Mouse (Mus musculus) layer of hippocampus, postnatal 36 days (tissue): ENCODE data around the gene Etl4. TPM values are rescaled to one million over a fixed set of nuclear protein-coding genes. Genes with fewer than 3 reads are reported as not detected.

Experiments
- DNase-seq, 2 experiments: peaks; one replicate each; pipeline ENCODE4 v3.0.0; 2022
- total RNA-seq, 2 experiments: library from RNA; stranded (reverse); gene quantifications; 2 replicates each; pipeline ENCODE4 v1.2.3; 2021

The Etl4 gene
- total RNA-seq, 2 experiments from 2014 or later, result 70.1 to 73.3 TPM

- DNase-seq, result no peak
Measured at GRCm38 (mm10) chr2:20445156-20446155, 535.9 kb downstream of the Etl4 start.

- DNase-seq, result no peak
Measured at GRCm38 (mm10) chr2:20446180-20446579, 536.6 kb downstream of the Etl4 start.

- DNase-seq, result no peak
Measured at GRCm38 (mm10) chr2:20450945-20451344, 541.4 kb downstream of the Etl4 start.

- DNase-seq, result no peak
Measured at GRCm38 (mm10) chr2:20453506-20454206, 544.1 kb downstream of the Etl4 start.

GRCm38 (mm10) chr2:20479199-20479598 lies 569.6 kb downstream of the Etl4 start:
- no peak for DNase-seq

GRCm38 (mm10) chr2:20486137-20486788 lies 576.7 kb downstream of the Etl4 start:
- no peak for DNase-seq

- DNase-seq, result no peak
Measured at GRCm38 (mm10) chr2:20489090-20489489, 579.5 kb downstream of the Etl4 start.

- DNase-seq, result no peak
Measured at GRCm38 (mm10) chr2:20492125-20492524, 582.5 kb downstream of the Etl4 start.

GRCm38 (mm10) chr2:20493806-20494205 lies 584.2 kb downstream of the Etl4 start:
- no peak for DNase-seq

- DNase-seq, result peak; percentile 29 to 35
Measured at GRCm38 (mm10) chr2:20494666-20495065, 585.1 kb downstream of the Etl4 start.

- no peak for DNase-seq
Measured at GRCm38 (mm10) chr2:20496219-20496800, 586.7 kb downstream of the Etl4 start.

GRCm38 (mm10) chr2:20507832-20508723 lies 598.5 kb downstream of the Etl4 start:
- DNase-seq, result no peak

- DNase-seq, result no peak
Measured at GRCm38 (mm10) chr2:20508724-20509052, 599.1 kb downstream of the Etl4 start.

GRCm38 (mm10) chr2:20510061-20510460 lies 600.5 kb downstream of the Etl4 start:
- no peak for DNase-seq

- no peak for DNase-seq
Measured at GRCm38 (mm10) chr2:20516270-20516865, 606.8 kb downstream of the Etl4 start.

- no peak for DNase-seq
Measured at GRCm38 (mm10) chr2:20517853-20518252, 608.3 kb downstream of the Etl4 start.

GRCm38 (mm10) chr2:20518506-20518905 lies 608.9 kb downstream of the Etl4 start:
- no peak for DNase-seq

GRCm38 (mm10) chr2:20519447-20520098 lies 610.0 kb downstream of the Etl4 start:
- peak in 1 of 2 experiments; percentile 7 for DNase-seq

GRCm38 (mm10) chr2:20520099-20520475 lies 610.5 kb downstream of the Etl4 start:
- DNase-seq, result no peak
